Mouse (Mus musculus): ENCODE measurements around the gene Ppfia3.

The Ppfia3 gene

DNA sequence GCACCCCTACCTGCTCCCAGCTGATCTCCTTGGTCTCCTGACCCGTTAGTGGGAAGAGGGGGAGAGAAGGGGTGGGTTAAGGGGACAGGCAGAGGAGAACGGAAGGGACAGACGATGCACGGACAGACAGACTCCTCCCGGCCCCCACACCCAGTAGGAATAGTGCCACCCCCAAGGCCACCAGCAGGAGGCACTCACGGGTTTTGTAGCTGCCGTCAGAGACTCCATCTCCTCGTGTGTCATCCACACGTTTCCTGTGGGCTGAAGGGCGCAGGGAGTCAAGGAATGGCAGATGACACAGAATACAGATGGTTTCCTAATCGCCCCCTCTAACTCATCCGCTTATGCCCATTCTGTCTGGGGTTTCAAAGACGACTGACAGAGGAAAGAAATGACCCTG lies 23.3 kb downstream of the Ppfia3 start:
- DNase-seq (ENCODE audit: low spot score) = no peak

DNA sequence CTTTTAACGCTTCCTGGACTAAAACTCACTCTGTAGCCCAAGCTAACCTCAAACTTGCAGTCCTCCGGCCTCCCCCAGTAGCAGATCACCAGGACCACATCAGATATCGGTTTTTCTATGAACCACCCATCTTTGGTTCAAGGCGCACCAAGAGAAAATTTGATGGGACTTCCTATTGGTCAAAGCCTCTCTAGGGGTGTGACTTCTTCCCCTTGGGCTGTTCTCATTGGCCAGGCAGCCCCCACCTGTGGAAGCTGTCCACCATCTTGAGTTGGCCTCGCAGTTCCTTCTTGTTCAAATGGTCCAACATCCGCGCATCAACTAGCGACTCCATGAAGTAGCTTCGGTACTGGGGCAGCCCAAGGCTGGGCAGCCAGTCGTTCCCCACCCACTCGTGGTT lies 24.7 kb downstream of the Ppfia3 start:
- no peak for DNase-seq (ENCODE audit: low spot score)

DNA sequence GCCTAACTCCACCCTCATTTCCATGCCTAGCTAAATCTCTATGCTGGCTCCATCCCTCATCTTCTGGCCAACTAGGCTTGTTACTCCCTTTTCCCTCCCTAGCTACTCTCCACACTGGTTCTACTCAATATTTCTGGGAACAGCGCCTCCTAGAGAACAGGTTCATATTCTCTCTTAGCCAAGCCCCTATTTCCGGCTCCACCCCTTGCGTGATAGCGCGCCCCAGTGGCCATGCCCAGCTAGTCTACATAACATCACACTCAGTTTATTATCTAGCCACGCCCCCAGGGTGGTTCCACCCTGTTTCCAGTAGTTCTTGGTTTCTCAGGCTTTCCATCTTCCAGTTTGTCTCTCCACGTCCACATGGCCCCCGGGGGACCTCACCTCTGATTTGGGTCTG lies 25.5 kb downstream of the Ppfia3 start:
- DNase-seq (ENCODE audit: low spot score) = peak; percentile 31

DNA sequence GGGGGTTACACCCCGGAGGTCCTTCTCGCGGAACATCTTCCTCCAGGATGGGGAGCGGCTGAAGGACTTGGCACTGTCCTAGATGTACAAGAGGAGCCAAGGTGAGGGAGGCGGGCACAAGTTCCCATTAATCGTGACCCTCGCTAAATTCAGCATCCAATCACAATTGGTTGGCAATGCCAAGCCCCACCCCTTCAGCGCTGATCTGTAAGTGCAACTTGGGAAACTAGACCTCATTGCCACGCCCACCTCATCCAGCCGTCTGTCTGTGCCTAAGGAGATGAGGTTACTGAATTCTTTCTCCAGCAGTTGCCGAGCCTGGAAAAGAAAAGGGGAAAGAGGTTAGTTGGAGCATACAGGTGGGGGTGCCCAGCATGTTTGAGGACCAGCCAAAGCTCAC lies 26.1 kb downstream of the Ppfia3 start:
- no peak for DNase-seq (ENCODE audit: low spot score)

DNA sequence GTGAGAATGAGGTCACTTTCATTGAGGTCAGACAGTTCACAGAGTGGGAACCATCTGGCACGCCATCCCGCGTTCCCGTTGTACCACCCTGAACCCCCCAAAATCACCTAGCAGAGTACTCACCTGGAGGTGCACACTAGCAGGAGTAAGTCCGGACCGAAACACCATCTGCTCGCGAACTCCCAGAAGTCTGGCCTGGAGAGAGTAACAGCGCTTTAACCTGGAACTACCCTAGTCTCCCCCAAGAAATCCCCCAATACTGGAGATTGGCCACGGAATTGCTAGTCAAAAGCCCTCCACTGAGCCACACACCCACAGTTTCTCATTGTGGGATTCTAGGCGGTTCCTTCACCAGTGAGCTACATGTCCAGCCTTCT lies 26.8 kb downstream of the Ppfia3 start:
- DNase-seq (ENCODE audit: low spot score) = no peak

DNA sequence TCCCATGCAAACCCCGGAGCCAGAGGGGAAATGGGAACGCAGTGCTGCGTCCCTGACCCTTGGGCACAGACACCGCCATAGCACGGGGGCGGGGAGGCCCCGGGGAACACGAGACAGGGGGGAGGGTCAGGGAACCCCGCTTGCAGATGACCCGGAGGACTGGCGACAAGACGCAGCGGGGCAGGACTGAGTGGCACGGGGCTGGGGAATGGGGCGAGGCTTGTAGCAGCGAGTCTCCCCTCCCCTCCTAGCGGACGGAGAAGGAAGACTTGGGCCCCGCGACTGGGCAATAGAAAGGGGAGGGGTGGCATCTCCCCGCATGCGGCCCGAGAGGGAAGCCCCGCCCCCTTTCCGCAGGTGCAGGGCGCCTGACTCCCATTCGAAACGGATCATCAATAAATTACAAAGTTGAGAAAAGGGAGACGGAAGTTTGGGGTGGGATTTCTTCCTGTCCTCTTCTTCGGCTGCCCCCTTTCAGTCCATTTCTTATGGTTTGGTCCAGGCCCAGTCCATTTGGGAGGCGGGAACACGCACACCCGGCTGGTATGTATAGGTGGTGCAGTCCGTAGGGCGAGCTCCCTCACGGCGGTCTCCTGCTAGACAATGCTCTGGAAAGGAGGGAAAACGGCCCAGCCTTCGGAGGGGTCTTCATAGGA lies 27.3 kb downstream of the Ppfia3 start:
- peak; percentile 64 for DNase-seq (ENCODE audit: low spot score)

DNA sequence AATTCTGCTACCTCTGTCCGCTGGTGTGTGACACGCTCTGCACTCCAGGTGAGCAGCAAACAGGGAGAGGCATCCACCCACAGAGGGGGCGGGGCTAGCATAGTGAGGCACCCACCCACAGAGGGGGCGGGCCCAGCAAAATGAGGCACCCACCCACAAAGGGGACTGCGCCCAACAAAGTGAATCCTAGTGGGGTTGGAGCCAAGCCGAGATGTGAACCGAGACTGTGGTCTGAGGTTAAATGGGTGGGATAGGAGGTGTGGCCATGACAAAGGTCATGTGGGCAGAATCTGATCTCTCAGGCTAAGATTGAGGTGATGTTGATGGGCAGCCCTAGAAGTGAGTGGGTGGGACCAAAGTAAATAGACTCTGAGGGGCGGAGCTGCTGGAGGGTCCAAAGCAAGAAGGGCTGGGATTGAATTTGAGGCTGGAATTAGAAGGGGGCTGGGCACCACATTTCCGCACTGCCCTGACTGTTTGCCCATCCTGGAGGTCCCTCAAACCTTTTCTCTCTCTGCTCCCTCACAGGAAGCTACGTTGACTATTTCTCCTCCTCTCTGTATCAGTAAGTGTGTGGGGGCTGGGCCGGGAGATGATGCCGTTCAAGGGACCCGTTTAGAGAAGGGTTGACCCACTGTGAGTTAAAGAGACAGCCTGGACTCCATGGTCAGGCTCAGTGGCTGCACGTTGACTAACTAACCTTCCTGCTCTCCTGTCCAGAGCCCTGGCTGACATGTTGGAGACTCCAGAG lies 28.5 kb downstream of the Ppfia3 start:
- no peak for DNase-seq (ENCODE audit: low spot score)

DNA sequence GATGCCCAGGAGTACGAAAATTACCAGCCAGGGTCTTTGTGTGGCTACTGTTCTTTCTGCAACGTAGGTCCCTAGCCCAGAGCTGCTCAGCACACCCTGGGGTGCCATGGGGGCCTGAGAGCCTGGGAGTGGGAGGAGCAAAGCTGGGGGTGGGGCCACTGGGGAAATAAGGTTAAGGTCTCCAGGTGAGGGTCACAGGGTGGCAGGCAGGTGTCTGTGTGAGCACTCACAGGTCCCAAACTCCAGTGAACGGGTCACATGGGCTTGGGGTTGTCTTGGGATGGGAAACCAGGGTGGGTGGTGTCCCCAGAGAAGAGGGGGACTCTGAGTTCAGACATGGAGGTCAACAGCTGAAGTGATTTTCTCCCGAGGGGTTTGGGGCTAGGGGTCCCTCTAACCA lies 29.4 kb downstream of the Ppfia3 start:
- DNase-seq (ENCODE audit: low spot score) = no peak

DNA sequence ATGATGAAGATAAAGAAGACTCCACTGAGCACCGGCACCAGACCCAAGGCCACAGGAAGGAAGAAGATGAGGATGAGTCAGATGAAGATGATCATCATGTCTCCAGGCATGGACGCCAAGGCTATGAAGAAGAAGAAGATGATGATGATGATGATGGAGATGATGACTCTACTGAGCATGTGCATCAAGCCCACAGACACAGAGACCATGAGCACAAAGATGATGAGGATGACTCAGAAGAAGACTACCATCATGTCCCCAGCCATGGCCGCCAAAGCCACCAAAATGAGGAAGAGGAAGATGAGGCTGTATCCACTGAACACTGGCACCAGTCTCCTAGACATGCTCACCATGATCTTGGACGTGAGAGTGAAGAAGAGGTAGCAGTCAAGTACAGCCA lies 30.5 kb downstream of the Ppfia3 start:
- no peak for DNase-seq (ENCODE audit: low spot score)

DNA sequence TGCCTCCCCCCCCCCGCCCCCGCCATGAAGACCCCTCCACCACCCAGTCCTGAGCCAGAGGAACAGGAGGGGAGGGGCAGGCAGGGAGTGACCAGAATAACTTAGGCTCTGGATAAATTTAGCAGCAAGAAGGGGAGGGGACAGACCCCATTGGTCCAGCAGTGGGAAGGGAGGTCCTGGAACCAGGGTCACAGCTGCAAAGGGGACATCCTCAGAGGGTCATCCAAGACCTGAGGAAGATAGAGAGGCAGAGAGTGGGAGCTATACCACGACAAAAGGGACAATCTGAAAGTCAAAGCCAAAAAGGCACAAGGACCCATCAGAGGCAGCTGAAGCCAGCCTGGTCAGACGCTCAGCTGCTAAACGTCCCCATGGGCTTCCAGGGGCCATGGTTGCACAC lies 31.8 kb downstream of the Ppfia3 start, which contains the start of gene Hrc:
Hrc (plus strand) TSS at position 235 of the 400 bp plus-strand sequence.
- DNase-seq (ENCODE audit: low spot score) = no peak

DNA sequence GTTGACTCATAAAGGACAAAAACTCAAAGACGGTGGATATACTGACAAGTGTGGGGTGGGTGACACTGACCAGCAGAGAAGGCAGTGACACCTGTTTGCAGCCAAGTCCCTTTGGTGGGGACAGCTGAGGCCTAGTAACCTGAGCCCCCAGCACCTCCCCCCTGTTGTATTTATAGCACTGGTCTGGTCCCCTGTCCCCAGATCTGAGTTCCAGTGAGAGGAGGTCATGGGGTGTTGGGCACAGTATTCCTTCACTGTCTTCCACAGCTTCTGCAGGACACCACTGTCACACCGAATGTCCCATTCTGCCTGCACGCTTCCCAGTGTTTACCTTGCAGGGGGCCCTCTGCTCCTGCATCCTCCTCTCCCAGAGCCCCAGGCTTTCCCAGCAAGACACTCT lies 32.2 kb downstream of the Ppfia3 start:
- DNase-seq (ENCODE audit: low spot score) = no peak

DNA sequence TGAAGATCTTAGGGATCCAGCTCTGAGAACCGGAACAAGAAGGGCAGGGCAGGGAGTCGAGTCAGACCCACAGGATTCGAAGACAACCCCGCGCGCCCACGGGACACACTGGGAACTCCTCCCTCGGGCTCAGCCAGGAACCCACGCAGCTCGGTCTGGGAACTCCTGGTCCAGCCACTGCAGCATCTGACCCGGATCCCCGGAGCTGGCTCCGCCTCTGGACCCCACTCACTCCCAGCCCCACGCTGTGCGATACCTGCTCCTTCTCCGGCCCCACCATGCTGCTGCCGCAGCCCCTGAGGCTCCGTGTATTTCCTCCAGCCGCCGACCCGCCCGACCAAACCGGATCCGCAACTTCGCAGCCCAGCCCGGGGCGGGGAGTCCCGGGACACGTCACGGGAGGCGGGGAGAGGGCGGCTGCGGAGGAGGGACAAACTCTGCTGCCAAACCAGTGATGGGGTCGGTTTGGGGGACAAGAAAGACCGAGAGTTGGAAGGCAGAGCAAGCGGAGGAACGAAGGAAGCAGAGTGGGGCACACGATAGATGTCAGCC lies 33.3 kb downstream of the Ppfia3 start, which contains the start of gene Trpm4:
Trpm4 (minus strand) TSS at position 350 of the 552 bp plus-strand sequence.
- peak; percentile 75 for DNase-seq (ENCODE audit: low spot score)

DNA sequence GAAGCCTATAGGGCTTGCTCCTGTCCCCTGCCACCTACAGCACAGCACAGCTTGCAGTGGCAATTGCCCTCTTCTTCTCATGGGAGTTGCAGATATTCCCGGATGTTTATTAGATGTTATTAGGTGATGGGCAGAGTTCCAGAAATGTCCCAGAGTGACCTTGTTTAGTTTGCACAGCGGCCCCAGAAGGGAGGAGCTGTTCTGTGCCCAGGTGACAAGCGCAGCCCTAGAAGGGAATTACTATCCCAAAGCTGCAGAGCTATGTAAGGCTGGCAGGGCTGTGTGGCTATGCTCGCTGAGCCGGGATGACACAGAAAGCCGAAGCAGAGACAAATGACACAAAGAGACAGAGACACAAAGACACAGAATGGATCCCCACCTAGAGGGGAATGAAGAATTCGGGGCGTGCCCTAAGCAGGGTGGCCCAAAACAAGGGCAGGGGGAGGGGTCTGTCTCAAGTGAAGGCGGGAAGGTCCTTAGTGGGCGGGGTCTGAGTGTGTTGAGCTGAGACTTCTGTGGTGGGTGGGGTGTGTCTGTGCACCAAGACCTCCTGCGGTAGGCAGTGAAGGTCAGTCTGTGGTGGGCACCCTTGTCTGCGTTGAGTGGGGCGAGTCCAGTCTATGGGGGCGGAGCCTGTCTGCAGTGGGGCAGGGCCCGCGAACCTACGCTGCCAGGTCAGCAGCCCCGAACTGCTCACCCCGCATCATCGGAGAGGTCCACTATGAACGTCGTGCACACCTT lies 34.0 kb downstream of the Ppfia3 start:
- no peak for DNase-seq (ENCODE audit: low spot score)

DNA sequence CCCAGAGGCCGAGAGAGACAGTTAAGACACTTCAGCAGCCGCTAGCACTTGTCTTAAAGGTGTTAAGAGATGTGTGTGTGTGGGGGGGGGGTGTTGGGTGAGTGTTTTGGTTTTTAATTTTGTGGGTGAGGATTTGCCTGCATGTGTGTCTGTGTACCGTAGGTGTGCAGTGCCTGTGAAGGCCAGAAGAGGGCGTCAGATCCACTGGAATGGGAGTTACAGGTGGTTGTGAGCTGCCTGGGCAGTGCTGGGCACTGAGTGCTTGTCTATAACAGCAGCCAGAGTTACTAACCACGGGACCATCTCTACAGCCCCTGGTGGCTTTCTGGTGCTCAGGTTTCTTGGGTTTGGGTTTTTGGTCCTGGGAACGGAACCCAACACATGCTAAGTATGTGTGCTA lies 35.3 kb downstream of the Ppfia3 start:
- DNase-seq (ENCODE audit: low spot score) = no peak

DNA sequence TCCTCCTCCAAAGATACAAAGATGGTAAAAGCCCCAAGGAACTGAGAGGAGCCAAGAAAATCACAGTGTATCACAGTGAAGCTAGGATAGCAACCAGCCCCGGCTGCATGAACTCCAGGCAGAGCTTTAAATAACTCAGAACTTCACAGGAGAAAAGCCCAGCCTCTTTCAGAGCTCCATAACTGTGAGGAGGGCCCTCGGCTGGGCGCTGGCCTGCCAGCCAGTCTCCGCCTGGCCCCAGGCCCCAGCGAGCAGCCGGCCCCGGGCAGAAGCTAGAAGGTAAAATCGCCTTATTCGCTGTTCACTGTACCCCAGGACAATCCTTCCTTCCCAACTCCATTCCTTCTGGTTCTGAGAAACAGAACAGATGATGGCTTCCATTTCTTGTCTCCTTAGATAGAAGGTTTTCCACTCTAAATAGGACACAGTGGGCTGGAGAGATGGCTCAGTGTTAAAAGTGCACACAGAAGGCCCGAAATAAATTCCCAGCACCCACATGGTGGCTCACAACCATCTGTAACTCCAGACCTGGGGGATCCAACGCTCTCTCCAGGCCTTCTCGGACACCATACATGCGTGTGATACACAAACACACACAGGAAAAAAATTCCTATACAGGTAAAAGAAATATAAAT lies 37.9 kb downstream of the Ppfia3 start:
- no peak for DNase-seq (ENCODE audit: low spot score)

DNA sequence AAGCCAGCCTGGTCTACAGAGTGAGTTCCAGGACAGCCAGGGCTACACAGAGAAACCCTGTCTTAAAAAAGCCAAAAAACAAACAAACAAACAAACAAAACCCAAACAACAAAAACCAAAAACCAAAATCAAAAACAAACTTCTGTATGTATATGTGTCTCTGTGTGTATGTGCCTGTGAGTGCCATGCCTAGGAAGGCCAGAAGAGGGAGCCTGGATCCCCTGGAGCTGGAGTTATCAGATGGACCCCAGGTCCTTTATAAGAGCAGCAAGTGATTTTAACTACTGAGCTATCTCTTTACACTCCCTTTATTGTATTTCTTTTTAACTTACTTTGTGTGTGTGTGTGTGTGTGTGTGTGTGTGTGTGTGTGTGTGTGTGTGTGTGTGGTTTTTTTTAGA lies 41.0 kb downstream of the Ppfia3 start:
- DNase-seq (ENCODE audit: low spot score) = no peak

DNA sequence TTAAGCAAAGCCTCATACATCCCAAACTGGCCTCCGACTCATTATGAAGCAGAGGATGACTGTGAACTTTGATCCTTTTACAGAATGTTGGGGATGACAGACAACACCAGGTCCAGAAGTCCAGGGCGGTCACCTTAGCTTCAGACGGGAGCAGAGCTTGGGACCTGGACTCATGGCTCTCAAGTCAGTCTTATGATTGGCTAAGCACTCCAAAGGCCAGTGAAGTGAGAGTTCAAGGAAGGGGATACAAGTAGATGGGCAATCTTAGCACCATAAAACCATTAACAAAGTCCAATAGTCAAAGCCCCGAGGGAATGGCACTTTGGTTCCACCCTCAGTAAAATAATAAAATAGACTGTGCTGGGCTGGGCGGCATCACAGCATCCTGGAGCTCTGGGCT lies 43.8 kb downstream of the Ppfia3 start:
- DNase-seq (ENCODE audit: low spot score) = no peak

DNA sequence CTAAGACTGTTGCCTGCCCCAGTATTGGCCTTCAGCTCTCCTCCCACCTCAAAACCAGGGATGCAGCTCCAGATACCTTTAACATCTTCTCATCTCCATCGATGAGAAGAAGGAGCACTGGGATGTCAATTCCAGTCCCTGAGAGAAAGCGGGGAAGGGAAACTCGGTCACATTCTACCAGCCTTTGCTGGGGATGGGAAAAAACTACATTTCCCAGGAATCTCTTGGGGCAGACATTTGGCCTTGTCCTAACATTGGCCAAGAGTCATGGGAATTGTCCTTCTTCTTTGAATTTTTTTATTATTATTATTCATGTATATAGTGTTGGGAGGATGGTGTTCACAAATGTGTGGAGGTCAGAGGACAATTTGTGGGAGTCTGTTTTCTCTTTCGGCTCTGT lies 44.6 kb downstream of the Ppfia3 start:
- no peak for DNase-seq (ENCODE audit: low spot score)

DNA sequence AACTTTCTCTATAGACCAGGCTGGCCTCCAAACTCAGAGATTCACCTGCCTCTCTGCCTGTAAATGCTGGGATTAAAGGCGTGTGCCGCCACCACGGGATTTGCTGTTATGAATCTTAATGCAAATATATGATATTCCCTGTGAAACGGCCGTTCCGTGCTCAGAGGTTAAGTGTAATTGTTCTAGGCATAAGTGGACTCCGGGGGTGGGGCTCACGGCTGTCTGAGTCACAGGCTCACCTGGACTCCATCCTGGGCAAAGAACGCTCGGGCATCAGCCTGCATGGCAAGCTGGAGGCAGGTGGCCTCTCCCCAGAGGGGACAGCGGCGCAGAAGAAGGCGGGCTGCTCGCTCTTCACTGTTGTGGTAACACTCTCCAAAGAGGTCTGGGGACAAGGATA lies 50.3 kb downstream of the Ppfia3 start:
- DNase-seq (ENCODE audit: low spot score) = no peak

DNA sequence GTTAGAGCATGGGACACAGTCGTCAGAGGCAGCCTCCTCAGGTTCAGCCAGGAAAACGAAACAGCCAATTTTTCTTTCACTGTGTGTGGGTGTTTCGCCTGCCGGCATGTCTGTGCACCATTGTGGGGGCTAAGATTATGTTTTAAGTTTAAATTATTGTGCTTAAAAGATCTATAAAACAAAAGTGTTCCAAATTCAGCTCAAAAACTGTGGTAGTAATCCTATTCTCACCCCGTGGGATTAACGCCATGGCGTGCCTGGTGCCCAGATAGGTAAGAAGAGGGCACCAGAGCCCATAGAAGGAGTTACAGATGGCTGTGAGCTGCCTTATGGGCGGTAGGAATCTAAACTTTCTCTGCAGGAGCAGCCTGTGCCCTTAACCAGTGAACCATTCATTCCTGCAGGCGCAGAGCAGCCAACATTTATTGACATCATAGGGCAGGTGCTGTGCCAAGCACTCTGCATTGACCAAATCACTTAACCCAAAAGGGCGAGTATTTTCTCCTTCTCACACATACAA lies 51.6 kb downstream of the Ppfia3 start:
- DNase-seq (ENCODE audit: low spot score) = no peak

DNA sequence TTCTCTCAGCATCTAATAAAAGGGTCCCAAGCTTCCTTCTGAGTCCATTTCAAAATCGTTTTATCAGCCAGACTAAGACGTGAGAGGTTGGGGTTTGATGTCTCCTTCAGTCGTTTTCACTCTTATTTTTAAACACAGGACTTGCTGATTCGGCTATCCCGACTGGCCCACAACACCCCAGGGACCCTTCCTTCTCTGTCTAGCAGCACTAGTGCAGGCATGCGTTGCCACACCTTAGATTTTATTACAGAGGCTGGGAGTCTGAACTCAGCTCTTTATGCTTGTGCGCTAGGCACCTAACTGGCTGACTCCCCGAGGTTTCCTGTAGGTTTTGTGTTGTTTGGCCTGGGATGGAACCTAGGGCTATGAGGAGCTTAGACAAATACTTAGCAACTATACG lies 53.3 kb downstream of the Ppfia3 start:
- no peak for DNase-seq (ENCODE audit: low spot score)

Measured in ovary, postnatal 10 days (tissue).